Mouse (Mus musculus) G1E (cell line): ENCODE measurements around the gene Schip1.

Source experiments
- CTCF ChIP-seq: IDR thresholded peaks from 2 replicates; pipeline ENCODE4 v1.5.1; 2012; ENCODE audit warnings: low read depth, low read length, inconsistent platforms, mixed read lengths
- GATA1 ChIP-seq: IDR thresholded peaks from 2 replicates; pipeline ENCODE4 v1.6.1; 2012; ENCODE audit warnings: borderline replicate concordance, low read length, inconsistent platforms, mixed read lengths
- GATA2 ChIP-seq: IDR thresholded peaks from 2 replicates; pipeline ENCODE4 v1.6.1; 2012; ENCODE audit warnings: low read depth, low read length, inconsistent platforms, borderline replicate concordance
- TAL1 ChIP-seq: conservative IDR thresholded peaks from 2 replicates; pipeline ENCODE4 v1.6.1; 2012; ENCODE audit warnings: low read depth, low read length, inconsistent platforms, mixed read lengths

- TF ChIP-seq CTCF: no peak
- no peak for TF ChIP-seq GATA2
- no peak for TF ChIP-seq GATA1
- no peak for TF ChIP-seq TAL1
These were observed 511.8 kb downstream of the Schip1 start for GRCm38 (mm10) chr3:68576431-68576830.
